Mouse (Mus musculus) inflammation-experienced regulatory T-cells, adult 16 weeks (primary cell): ENCODE results near the gene Gm3486. TPM values are rescaled to one million over a fixed set of nuclear protein-coding genes. Genes with fewer than 3 reads are reported as not detected.

Experiments used
- polyA plus RNA-seq: library from polyadenylated mRNA; unstranded; fragments of 100-300 nt; shearing (Covaris generic); gene quantifications from one replicate; pipeline ENCODE4 v1.2.1, GENCODE M21; 2017

Gm3486 gene
- not detected for polyA plus RNA-seq

DNA sequence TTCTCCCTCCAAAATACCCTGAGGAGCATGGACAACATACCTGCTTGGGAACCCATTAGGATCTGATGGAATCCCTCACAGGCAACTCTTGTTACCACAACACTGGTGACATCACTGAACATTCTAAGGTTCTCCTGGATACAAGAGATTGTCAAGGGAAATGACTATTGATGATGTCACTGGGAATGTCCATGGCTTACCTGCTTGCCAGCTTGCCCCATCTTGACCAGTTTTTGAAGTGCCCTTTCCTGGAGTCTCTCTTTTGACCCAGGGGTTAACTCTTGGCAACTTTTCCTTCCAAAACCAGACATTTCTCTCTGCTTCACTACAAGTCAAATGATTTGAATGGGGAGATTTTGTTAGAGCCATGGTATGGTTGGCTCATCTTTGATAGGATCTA lies at the start of gene Gm3486:
Gm3486 (minus strand) TSS at position 101 of the 400 bp plus-strand sequence.

DNA sequence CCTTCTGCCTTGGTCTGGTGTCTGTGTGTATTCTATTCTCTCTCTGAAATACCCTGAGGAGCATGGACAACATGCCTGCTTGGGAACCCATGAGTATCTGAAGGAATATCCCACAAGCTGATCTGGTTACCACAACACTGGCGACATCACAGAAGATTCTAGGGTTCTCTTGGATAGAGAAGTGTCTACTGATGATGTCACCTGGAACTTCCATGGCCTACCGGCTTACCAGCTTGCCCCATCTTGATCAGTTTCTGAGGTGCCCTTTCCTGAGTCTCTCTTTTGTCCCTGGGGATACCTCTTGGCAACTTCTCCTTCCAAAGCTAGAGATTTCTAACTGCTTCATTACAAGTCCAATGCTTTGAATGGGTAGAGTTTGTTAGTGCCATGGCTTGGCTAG lies 35.9 kb downstream of the Gm3486 start, which contains the start of gene Gm7954:
Gm7954 (minus strand) TSS at position 101 of the 400 bp plus-strand sequence.

Other genes starting within 250 kb of the Gm3486 start
- gene Gm2832, start 210.7 kb downstream of the Gm3486 start, polyA plus RNA-seq = not detected
- gene Gm5798, start 140.9 kb downstream of the Gm3486 start, polyA plus RNA-seq = 0.88 TPM
- gene Gm7945, start 103.1 kb downstream of the Gm3486 start, polyA plus RNA-seq = not detected
- gene Gm6482, start 81.2 kb downstream of the Gm3486 start, polyA plus RNA-seq = not detected
- gene Gm7954, start 36.0 kb downstream of the Gm3486 start, polyA plus RNA-seq = not detected
- not detected for gene Gm7970, start 66.1 kb upstream of the Gm3486 start, polyA plus RNA-seq
- not detected for gene 1700049E17Rik2, start 83.7 kb upstream of the Gm3486 start, polyA plus RNA-seq
- gene Gm3072, start 135.1 kb upstream of the Gm3486 start, polyA plus RNA-seq = not detected
- not detected for gene Gm3676, start 157.0 kb upstream of the Gm3486 start, polyA plus RNA-seq
- not detected for gene Gm8068, start 212.4 kb upstream of the Gm3486 start, polyA plus RNA-seq